In the genomic region with DNA sequence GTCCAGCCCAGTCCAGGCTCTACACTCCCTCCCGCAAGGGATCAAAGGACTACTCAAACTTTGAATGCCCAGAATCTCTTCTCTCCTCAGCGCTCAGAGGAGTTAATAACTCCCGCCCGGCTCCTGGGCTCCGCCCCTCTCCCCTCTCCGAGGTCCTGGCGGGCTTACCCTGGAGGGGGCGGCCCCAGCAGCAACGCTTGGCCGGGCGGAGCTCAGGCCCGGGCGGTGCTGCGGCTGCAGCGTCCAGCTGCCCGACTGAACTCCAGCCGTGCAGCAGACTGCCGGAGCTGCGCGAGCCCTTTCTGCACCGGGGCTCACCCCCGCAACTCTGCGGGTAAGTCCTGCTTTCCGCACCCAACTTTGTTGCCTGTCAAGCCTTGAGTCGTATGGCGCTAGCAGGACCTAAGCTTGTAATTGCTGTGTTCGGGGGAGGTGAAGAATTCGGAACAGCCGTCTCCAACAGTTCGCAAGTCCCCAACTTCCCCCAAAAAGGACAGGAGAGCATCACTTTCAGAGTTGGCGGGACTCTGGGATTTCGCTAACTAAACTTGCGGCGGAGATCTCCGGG, we compare ENCODE assay signal across 1 mouse cellular context.
TF ChIP-seq lines count a peak whose summit lies in the region.

Gene Pias3, plus strand, starts transcription at position 187 of the 568 bp plus-strand sequence.

TF ChIP-seq in C2C12, 6 proteins besides CTCF, POLR2A, EP300 and RAD21 (continued from another document):
- TF ChIP-seq CEBPB (IDR thresholded peaks at IDR 0.05; ENCODE audit: low read depth) (no peak), FOSL1 (IDR thresholded peaks at IDR 0.05; ENCODE audit: insufficient read depth, low read length, poor library complexity, severe bottlenecking) (no peak), MYOG (IDR thresholded peaks at IDR 0.05; ENCODE audit: control insufficient read depth, extremely low read depth, insufficient read length) (no peak), MYOD1 (IDR thresholded peaks at IDR 0.05; ENCODE audit: control insufficient read depth, insufficient read length, low read depth) (no peak)
